Mouse (Mus musculus): ENCODE results near the gene Myh6.

DNA sequence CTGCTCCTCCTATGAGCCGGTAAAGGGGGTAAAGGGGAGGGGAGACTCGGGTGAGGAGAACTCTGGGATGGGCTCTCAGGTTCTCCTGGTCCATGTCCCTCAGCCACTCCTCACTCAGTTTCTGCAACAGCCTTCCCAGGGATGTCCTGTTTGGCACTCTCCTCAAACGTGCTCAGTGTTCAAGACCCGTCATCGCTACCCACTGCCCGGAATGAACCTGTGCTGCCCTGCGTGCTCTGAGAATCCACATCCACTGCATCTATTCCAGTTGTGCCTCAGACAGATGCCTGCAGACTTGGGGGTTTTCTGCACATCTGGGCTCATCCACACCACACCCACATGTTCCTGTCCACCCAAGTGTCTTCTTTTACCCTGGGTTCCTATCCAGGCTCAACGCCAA, 24.2 kb downstream of the Myh6 start:
- no peak for TF ChIP-seq CTCF (IDR thresholded peaks at IDR 0.05; ENCODE audit: extremely low read depth, insufficient read depth, low read length)
- TF ChIP-seq POLR2A (IDR thresholded peaks at IDR 0.05; ENCODE audit: extremely low read depth, insufficient read depth, low read length): no peak

Data from cortical plate, adult 2 months (tissue).